Mouse (Mus musculus) myocyte (in vitro differentiated cells): ENCODE results near the gene Onecut3.

ENCODE experiments used
- MYOD1 ChIP-seq, 3 experiments: IDR thresholded peaks; one replicate each; pipeline ENCODE4 v1.6.1; 2011; ENCODE audit warnings: control low read depth in 2 of 3, low read depth in 2 of 3, mild to moderate bottlenecking in 2 of 3, moderate library complexity in 1 of 3; ENCODE audit not compliant: insufficient read length in 2 of 3, control insufficient read depth in 1 of 3
- POLR2A ChIP-seq: IDR thresholded peaks from one replicate; pipeline ENCODE4 v1.6.1; 2011; ENCODE audit warnings: low read depth, mild to moderate bottlenecking, control low read depth, moderate library complexity; ENCODE audit not compliant: insufficient read length
- SRF ChIP-seq: IDR thresholded peaks from one replicate; pipeline ENCODE4 v1.6.1; 2011; ENCODE audit warnings: low read depth; ENCODE audit not compliant: control insufficient read depth, insufficient read length
- TCF12 ChIP-seq: IDR thresholded peaks from one replicate; pipeline ENCODE4 v1.6.1; 2011; ENCODE audit warnings: mild to moderate bottlenecking, control low read depth; ENCODE audit not compliant: poor library complexity, insufficient read depth, severe bottlenecking
- USF1 ChIP-seq: IDR thresholded peaks from one replicate; pipeline ENCODE4 v1.6.1; 2011; ENCODE audit warnings: low read depth, mild to moderate bottlenecking, control low read depth, moderate library complexity

DNA sequence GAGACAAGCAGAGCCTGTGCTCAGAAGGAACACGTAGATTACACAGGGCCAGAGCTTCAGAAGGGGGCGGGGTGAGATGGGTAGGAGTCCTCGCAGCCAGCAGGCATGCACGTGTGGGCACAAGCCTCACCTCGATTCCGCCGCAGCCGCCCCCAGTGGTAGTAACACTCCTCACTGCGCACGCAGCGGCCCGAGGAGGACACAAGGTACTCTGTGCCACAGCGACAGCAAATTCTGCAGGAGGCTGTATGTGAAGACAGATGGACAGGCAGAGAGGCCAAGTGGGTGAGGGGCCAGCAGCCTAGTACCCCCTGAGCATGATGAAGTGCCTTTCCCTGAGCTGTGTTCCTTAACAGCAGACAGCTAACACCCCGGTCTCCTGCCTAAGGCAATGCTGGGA is 49.2 kb downstream of the Onecut3 start:
- TF ChIP-seq MYOD1 (IDR thresholded peaks at IDR 0.05; ENCODE audit: control insufficient read depth in 1 of 3, insufficient read length in 2 of 3, low read depth in 2 of 3) (no peak), POLR2A (no peak), SRF (no peak), TCF12 (no peak), USF1 (no peak)
